In genomic region chr3:95159511-95159986, GRCm38 (mm10) we compare ENCODE assay signal across 8 mouse cellular contexts. TPM values are rescaled to one million over a fixed set of nuclear protein-coding genes. Genes with fewer than 3 reads are reported as not detected.
DNase-seq lines count a peak whose midpoint lies in the region; ATAC-seq and TF ChIP-seq lines count a peak whose summit lies in the region.

No protein-coding gene starts in this region.

- intact Hi-C loops in left cerebral cortex, postnatal 25 days (cut with DNase I) = no loop called here
- intact Hi-C loops in gastrocnemius, postnatal 14 days (cut with DNase I; ENCODE audit: low total_unique reads) = no loop called here

- DNase-seq in kidney, adult 2 months = no peak
- DNase-seq in kidney, adult 18-20 months = no peak
- DNase-seq in left cerebral cortex, postnatal 25 days (ENCODE audit: low spot score in 2 of 2) = no peak
- no peak for DNase-seq in gastrocnemius, postnatal 14 days
- DNase-seq in embryo, embryonic 10 days (ENCODE audit: low spot score) = no peak

- H3K4me2 ChIP-seq in hindbrain, embryonic 13.5 days = peak overlapping the region; percentile 87
- peak overlapping the region; percentile 81 for H3K4me2 ChIP-seq in midbrain, embryonic 15.5 days

- H3K4me1 ChIP-seq in kidney, adult 2 months (ENCODE audit: control insufficient read depth, insufficient read depth, low read length) = peaks cover 9% of the 10 kb centered on the region; the same call in 1 of the 2 replicates
- H3K4me1 ChIP-seq in bone marrow macrophage, adult 2 months (ENCODE audit: control insufficient read depth, insufficient read depth, low read length) = peaks cover 6% of the 10 kb centered on the region; the same call in 1 of the 2 replicates
- H3K4me1 ChIP-seq in hindbrain, embryonic 13.5 days (replicated peaks) = peaks cover 39% of the 10 kb centered on the region
- peaks cover 36% of the 10 kb centered on the region for H3K4me1 ChIP-seq in midbrain, embryonic 15.5 days

- no peak for ATAC-seq in hindbrain, embryonic 13.5 days (ENCODE audit: low FRiP score)
- peak; percentile 5; the same call in 1 of the 2 replicates for ATAC-seq in midbrain, embryonic 15.5 days (replicated peaks)

- no peak overlapping the region for H3K27ac ChIP-seq in kidney, adult 2 months (ENCODE audit: insufficient read depth, low read depth, low read length)
- H3K27ac ChIP-seq in bone marrow macrophage, adult 2 months (ENCODE audit: insufficient read depth, low read depth, low read length) = no peak overlapping the region
- peak overlapping the region; percentile 93 for H3K27ac ChIP-seq in hindbrain, embryonic 13.5 days
- H3K27ac ChIP-seq in midbrain, embryonic 15.5 days = peak overlapping the region; percentile 81

- H3K9me3 ChIP-seq in hindbrain, embryonic 13.5 days = no peaks in the 10 kb centered on the region
- H3K9me3 ChIP-seq in midbrain, embryonic 15.5 days = no peaks in the 10 kb centered on the region

- no peaks in the 10 kb centered on the region for H3K36me3 ChIP-seq in kidney, adult 2 months (ENCODE audit: control insufficient read depth, insufficient read depth, low read length)
- H3K36me3 ChIP-seq in hindbrain, embryonic 13.5 days = peaks cover 7% of the 10 kb centered on the region
- H3K36me3 ChIP-seq in midbrain, embryonic 15.5 days (replicated peaks) = no peaks in the 10 kb centered on the region

- WGBS in kidney, adult 2 months = 49% methylated on average over 8 of the region's 8 CpGs
- 16% methylated on average over 8 of the region's 8 CpGs for WGBS in hindbrain, embryonic 13.5 days
- 11% methylated on average over 8 of the region's 8 CpGs for WGBS in midbrain, embryonic 15.5 days

- H3K27me3 ChIP-seq in kidney, adult 2 months (replicated peaks; ENCODE audit: control insufficient read depth, insufficient read depth, low read length) = no peaks in the 10 kb centered on the region
- H3K27me3 ChIP-seq in hindbrain, embryonic 13.5 days = peaks cover 5% of the 10 kb centered on the region; the same call in 1 of the 2 replicates
- no peaks in the 10 kb centered on the region for H3K27me3 ChIP-seq in midbrain, embryonic 15.5 days (replicated peaks)

- H3K9ac ChIP-seq in hindbrain, embryonic 13.5 days = peak overlapping the region; percentile 96
- H3K9ac ChIP-seq in midbrain, embryonic 15.5 days = peak overlapping the region; percentile 36

- no peak for TF ChIP-seq CTCF in kidney, adult 2 months (conservative IDR thresholded peaks at IDR 0.05; ENCODE audit: insufficient read depth, insufficient read length, low read depth, low read length)
- TF ChIP-seq CTCF in bone marrow macrophage, adult 2 months (IDR thresholded peaks at IDR 0.05; ENCODE audit: low read depth, low read length) = no peak

- TF ChIP-seq POLR2A in kidney, adult 2 months (IDR thresholded peaks at IDR 0.05; ENCODE audit: low read depth, low read length) = no peak
- no peak for TF ChIP-seq POLR2A in bone marrow macrophage, adult 2 months (IDR thresholded peaks at IDR 0.05; ENCODE audit: borderline replicate concordance, low read depth, low read length)

- H3K4me3 ChIP-seq in kidney, adult 2 months (ENCODE audit: insufficient read depth, low read depth, low read length) = peak overlapping the region; percentile 63
- peak overlapping the region; percentile 63 for H3K4me3 ChIP-seq in bone marrow macrophage, adult 2 months (ENCODE audit: insufficient read depth, low read length)
- peak overlapping the region; percentile 91 for H3K4me3 ChIP-seq in hindbrain, embryonic 13.5 days
- peak overlapping the region; percentile 71 for H3K4me3 ChIP-seq in midbrain, embryonic 15.5 days

RNA-seq across cellular contexts. Expression of gene Sema6c, which starts 0.7 kb away (rescaled TPM):
- 8.0 and 8.5 TPM in 2 replicates for polyA plus RNA-seq in kidney, adult 2 months (2012; rRNA removed)
- 1.2 and 1.5 TPM in 2 replicates for polyA plus RNA-seq in bone marrow macrophage, adult 2 months (2012; ENCODE audit: insufficient read depth, insufficient read length, missing spikeins)
- polyA plus RNA-seq in hindbrain, embryonic 13.5 days (2015; fragmentation: Nextera tagmentation; extraction: Ambion mirVana) = 31.5 and 31.8 TPM in 2 replicates
- 33.1 and 42.6 TPM in 2 replicates for polyA plus RNA-seq in midbrain, embryonic 15.5 days (2015; fragmentation: Nextera tagmentation; extraction: Ambion mirVana)
- 10 to 100 TPM; 24.7 to 25.3 TPM for total RNA-seq in left cerebral cortex, postnatal 25 days (2021)
- total RNA-seq in gastrocnemius, postnatal 14 days (2021) = 100 to 1,000 TPM in 1 of 2 experiments, 10 to 100 TPM in 1; 97.1 to 106 TPM

RNA-seq across cellular contexts. Expression of gene Tnfaip8l2, which starts 17.4 kb away (rescaled TPM):
- polyA plus RNA-seq in kidney, adult 2 months (2012; rRNA removed) = 4.1 and 6.8 TPM in 2 replicates
- 235 and 240 TPM in 2 replicates for polyA plus RNA-seq in bone marrow macrophage, adult 2 months (2012; ENCODE audit: insufficient read depth, insufficient read length, missing spikeins)
- polyA plus RNA-seq in hindbrain, embryonic 13.5 days (2015; fragmentation: Nextera tagmentation; extraction: Ambion mirVana) = 2.8 and 3.1 TPM in 2 replicates
- 3.0 and 3.6 TPM in 2 replicates for polyA plus RNA-seq in midbrain, embryonic 15.5 days (2015; fragmentation: Nextera tagmentation; extraction: Ambion mirVana)
- 1 to 10 TPM; 2.6 to 3.2 TPM for total RNA-seq in left cerebral cortex, postnatal 25 days (2021)
- total RNA-seq in gastrocnemius, postnatal 14 days (2021) = under 1 TPM; 0.82 to 0.92 TPM

RNA-seq across cellular contexts. Expression of gene Lysmd1, which starts 25.7 kb away (rescaled TPM):
- polyA plus RNA-seq in kidney, adult 2 months (2012; rRNA removed) = 10.2 and 11.3 TPM in 2 replicates
- polyA plus RNA-seq in bone marrow macrophage, adult 2 months (2012; ENCODE audit: insufficient read depth, insufficient read length, missing spikeins) = 5.6 and 6.0 TPM in 2 replicates
- 36.8 and 38.4 TPM in 2 replicates for polyA plus RNA-seq in hindbrain, embryonic 13.5 days (2015; fragmentation: Nextera tagmentation; extraction: Ambion mirVana)
- 48.9 and 52.1 TPM in 2 replicates for polyA plus RNA-seq in midbrain, embryonic 15.5 days (2015; fragmentation: Nextera tagmentation; extraction: Ambion mirVana)
- total RNA-seq in left cerebral cortex, postnatal 25 days (2021) = 10 to 100 TPM; 16.8 to 18.1 TPM
- 1 to 10 TPM; 7.4 to 8.4 TPM for total RNA-seq in gastrocnemius, postnatal 14 days (2021)

RNA-seq across cellular contexts. Expression of gene Scnm1, which starts 25.7 kb away (rescaled TPM):
- polyA plus RNA-seq in kidney, adult 2 months (2012; rRNA removed) = 46.7 and 50.8 TPM in 2 replicates
- polyA plus RNA-seq in bone marrow macrophage, adult 2 months (2012; ENCODE audit: insufficient read depth, insufficient read length, missing spikeins) = 88.6 and 112 TPM in 2 replicates
- polyA plus RNA-seq in hindbrain, embryonic 13.5 days (2015; fragmentation: Nextera tagmentation; extraction: Ambion mirVana) = 95.9 and 97.1 TPM in 2 replicates
- 89.8 and 90.0 TPM in 2 replicates for polyA plus RNA-seq in midbrain, embryonic 15.5 days (2015; fragmentation: Nextera tagmentation; extraction: Ambion mirVana)
- 10 to 100 TPM; 42.1 to 46.2 TPM for total RNA-seq in left cerebral cortex, postnatal 25 days (2021)
- 10 to 100 TPM; 31.8 to 40.5 TPM for total RNA-seq in gastrocnemius, postnatal 14 days (2021)

RNA-seq across cellular contexts. Expression of gene Tmod4, which starts 35.3 kb away (rescaled TPM):
- polyA plus RNA-seq in kidney, adult 2 months (2012; rRNA removed) = 0.19 and 3.1 TPM in 2 replicates
- polyA plus RNA-seq in bone marrow macrophage, adult 2 months (2012; ENCODE audit: insufficient read depth, insufficient read length, missing spikeins) = 0.60 TPM in 1 of 2 replicates, not detected in the other
- 0.99 and 1.5 TPM in 2 replicates for polyA plus RNA-seq in hindbrain, embryonic 13.5 days (2015; fragmentation: Nextera tagmentation; extraction: Ambion mirVana)
- 1.7 and 2.0 TPM in 2 replicates for polyA plus RNA-seq in midbrain, embryonic 15.5 days (2015; fragmentation: Nextera tagmentation; extraction: Ambion mirVana)
- not detected for total RNA-seq in left cerebral cortex, postnatal 25 days (2021)
- total RNA-seq in gastrocnemius, postnatal 14 days (2021) = 100 to 1,000 TPM; 511 to 517 TPM

Comparison
In these comparisons a context has a peak if more than half of its experiments do, and no peak if none do; other contexts are left out.
1. H3K27ac ChIP-seq: peak in hindbrain, embryonic 13.5 days (single experiment) and midbrain, embryonic 15.5 days (single experiment); none in kidney, adult 2 months (single experiment) and bone marrow macrophage, adult 2 months (single experiment).
2. RNA of gene Tnfaip8l2, which starts 17.4 kb away (polyA plus RNA-seq): 235 to 240 TPM in bone marrow macrophage, adult 2 months; 4.1 to 6.8 TPM in kidney, adult 2 months, 2.8 to 3.1 TPM in hindbrain, embryonic 13.5 days and 3.0 to 3.6 TPM in midbrain, embryonic 15.5 days; every median in the first group is over 10 times any median in the second.
3. Peak in every context shown above with its lines, with median percentiles within 50 percentile points of each other: H3K4me3 ChIP-seq.